Mouse (Mus musculus): ENCODE data around the gene Kcnj4.

Gene Kcnj4

GRCm38 (mm10) chr15:79504707-79505452, at the start of gene Kcnj4:
TSS of gene Kcnj4 (minus strand) at chr15:79505241.
- DNase-seq: no peak

- DNase-seq: no peak
Observed at GRCm38 (mm10) chr15:79552566-79552965, 47.5 kb upstream of the Kcnj4 start.

- DNase-seq: no peak
Observed at GRCm38 (mm10) chr15:79548226-79548625, 43.2 kb upstream of the Kcnj4 start.

- DNase-seq: no peak
Observed at GRCm38 (mm10) chr15:79547289-79547820, 42.3 kb upstream of the Kcnj4 start.

- DNase-seq: peak; percentile 99
Observed at GRCm38 (mm10) chr15:79546410-79547288, 41.6 kb upstream of the Kcnj4 start, which contains the start of gene Ddx17. TSS of gene Ddx17 (minus strand) at chr15:79546741.

GRCm38 (mm10) chr15:79545921-79546399, 40.9 kb upstream of the Kcnj4 start:
- no peak for DNase-seq

- no peak for DNase-seq
Observed at GRCm38 (mm10) chr15:79545496-79545895, 40.5 kb upstream of the Kcnj4 start.

- DNase-seq: no peak
Observed at GRCm38 (mm10) chr15:79543968-79544367, 38.9 kb upstream of the Kcnj4 start.

GRCm38 (mm10) chr15:79533796-79534195, 28.8 kb upstream of the Kcnj4 start:
- DNase-seq: no peak

- DNase-seq: no peak
Observed at GRCm38 (mm10) chr15:79529935-79530334, 24.9 kb upstream of the Kcnj4 start.

- DNase-seq: peak; percentile 8
Observed at GRCm38 (mm10) chr15:79527991-79528639, 23.1 kb upstream of the Kcnj4 start.

GRCm38 (mm10) chr15:79527192-79527591, 22.2 kb upstream of the Kcnj4 start:
- no peak for DNase-seq

- peak; percentile 11 for DNase-seq
Observed at GRCm38 (mm10) chr15:79525979-79526768, 21.1 kb upstream of the Kcnj4 start.

- peak; percentile 4 for DNase-seq
Observed at GRCm38 (mm10) chr15:79525564-79525963, 20.5 kb upstream of the Kcnj4 start.

GRCm38 (mm10) chr15:79519400-79520220, 14.6 kb upstream of the Kcnj4 start:
- no peak for DNase-seq

- DNase-seq: no peak
Observed at GRCm38 (mm10) chr15:79518571-79518970, 13.5 kb upstream of the Kcnj4 start.

- DNase-seq: peak; percentile 5
Observed at GRCm38 (mm10) chr15:79517710-79518109, 12.7 kb upstream of the Kcnj4 start.

- DNase-seq: peak; percentile 60
Observed at GRCm38 (mm10) chr15:79516171-79517096, 11.4 kb upstream of the Kcnj4 start, which contains the start of gene Kdelr3. TSS of gene Kdelr3 (plus strand) at chr15:79516411.

- peak; percentile 57 for DNase-seq
Observed at GRCm38 (mm10) chr15:79513940-79514339, 8.9 kb upstream of the Kcnj4 start.

Data from thymus, postnatal 4 days (tissue).